Mouse (Mus musculus) midbrain, embryonic 14.5 days (tissue): Measurements from ENCODE around the gene Tmod1. TPM values are rescaled to one million over a fixed set of nuclear protein-coding genes. Genes with fewer than 3 reads are reported as not detected.

Experiments used
- ATAC-seq: fragments of 200-750 bp; cut with Nextera tagmentation; 2 replicates; pipeline ENCODE4 v1.8.0; 2017; ENCODE audit warnings: moderate number of reproducible peaks, moderate library complexity; ENCODE audit not compliant: low FRiP score, low TSS enrichment
- DNase-seq: peaks from one replicate; pipeline ENCODE4 v3.0.0-alpha.2; 2015
- H3K27ac ChIP-seq: fragments of 300-500 bp; sonication (generic); replicated peaks from 2 replicates; pipeline ENCODE4 v1.5.1; 2014; ENCODE audit warnings: mild to moderate bottlenecking, low read depth, low read length, moderate library complexity
- H3K27me3 ChIP-seq: fragments of 300-500 bp; sonication (generic); 2 replicates; pipeline ENCODE4 v1.6.1; 2014; ENCODE audit warnings: low read length, control low read depth, mixed read lengths; ENCODE audit not compliant: control insufficient read depth, insufficient read depth
- H3K36me3 ChIP-seq: fragments of 300-500 bp; sonication (generic); 2 replicates; pipeline ENCODE4 v1.6.1; 2014; ENCODE audit warnings: low read length, control low read depth; ENCODE audit not compliant: control insufficient read depth, insufficient read depth
- H3K4me1 ChIP-seq: fragments of 300-500 bp; sonication (generic); 2 replicates; pipeline ENCODE4 v1.6.1; 2014; ENCODE audit warnings: mild to moderate bottlenecking, antibody characterized with exemption, low read length, control low read depth; ENCODE audit not compliant: control insufficient read depth, insufficient read depth
- H3K4me2 ChIP-seq: fragments of 300-500 bp; sonication (generic); 2 replicates; pipeline ENCODE4 v1.6.1; 2014; ENCODE audit warnings: mild to moderate bottlenecking, low read length, moderate library complexity
- H3K4me3 ChIP-seq: fragments of 300-500 bp; sonication (generic); replicated peaks from 2 replicates; pipeline ENCODE4 v1.5.1; 2014; ENCODE audit warnings: low read depth, low read length
- H3K9ac ChIP-seq: fragments of 300-500 bp; sonication (generic); replicated peaks from 2 replicates; pipeline ENCODE4 v1.6.1; 2014; ENCODE audit warnings: mild to moderate bottlenecking, low read length, moderate library complexity
- H3K9me3 ChIP-seq: fragments of 300-500 bp; sonication (generic); 2 replicates; pipeline ENCODE4 v1.6.1; 2016; ENCODE audit warnings: low read length, control low read depth, mixed read lengths; ENCODE audit not compliant: control insufficient read depth
- WGBS: fragments of 180-500 bp; shearing (Covaris S2); extraction: QIAGEN DNeasy Blood & Tissue Kit; methylation state at CpG from one replicate; pipeline ENCODE4 v1.1.7; 2014; 5-methylcytosine and 5-hydroxymethylcytosine counted together
- polyA plus RNA-seq: library from polyadenylated mRNA; unstranded; fragments of >200 nt; fragmentation: Nextera tagmentation; extraction: Ambion mirVana; gene quantifications from 2 replicates; pipeline ENCODE4 v1.2.1, GENCODE M21; 2014

The Tmod1 gene
- polyA plus RNA-seq, 1 experiment from 2014 or later: 0.76 TPM

- H3K9ac ChIP-seq: no peak overlapping the region
- ATAC-seq (no peak), DNase-seq (no peak)
- H3K9me3 ChIP-seq: no peaks in the 10 kb centered on the region
- WGBS: 94% methylated on average over 10 of the region's 10 CpGs
- no peak overlapping the region for H3K4me2 ChIP-seq
- no peak overlapping the region for H3K27ac ChIP-seq
- H3K36me3 ChIP-seq: no peaks in the 10 kb centered on the region
- H3K4me3 ChIP-seq: no peak overlapping the region
- no peaks in the 10 kb centered on the region for H3K27me3 ChIP-seq
- no peaks in the 10 kb centered on the region for H3K4me1 ChIP-seq
Measured at GRCm38 (mm10) chr4:46102078-46102769, 63.5 kb downstream of the Tmod1 start.

GRCm38 (mm10) chr4:46110084-46110483 is 71.3 kb downstream of the Tmod1 start:
- no peaks in the 10 kb centered on the region for H3K9me3 ChIP-seq
- H3K4me2 ChIP-seq: no peak overlapping the region
- H3K4me1 ChIP-seq: no peaks in the 10 kb centered on the region
- DNase-seq: no peak
- H3K36me3 ChIP-seq: peaks cover 13% of the 10 kb centered on the region
- H3K27me3 ChIP-seq: no peaks in the 10 kb centered on the region
- no peak for ATAC-seq
- no peak overlapping the region for H3K27ac ChIP-seq
- H3K9ac ChIP-seq: no peak overlapping the region
- no peak overlapping the region for H3K4me3 ChIP-seq
- 93% methylated on average over 8 of the region's 8 CpGs for WGBS

GRCm38 (mm10) chr4:46111361-46111760 is 72.6 kb downstream of the Tmod1 start:
- no peaks in the 10 kb centered on the region for H3K27me3 ChIP-seq
- ATAC-seq: no peak

GRCm38 (mm10) chr4:46115308-46115707 is 76.6 kb downstream of the Tmod1 start:
- Histone ChIP-seq H3K36me3 (peaks cover 65% of the 10 kb centered on the region), H3K4me3 (no peak overlapping the region), H3K4me1 (no peaks in the 10 kb centered on the region), H3K27me3 (no peaks in the 10 kb centered on the region), H3K4me2 (no peak overlapping the region), H3K9me3 (no peaks in the 10 kb centered on the region), H3K27ac (no peak overlapping the region), H3K9ac (no peak overlapping the region)
- no peak for DNase-seq
- no peak for ATAC-seq
- 88% methylated on average over 1 of the region's 1 CpGs for WGBS

More at GRCm38 (mm10) chr4:46111361-46111760, 72.6 kb downstream of the Tmod1 start:
- no peaks in the 10 kb centered on the region for H3K4me1 ChIP-seq
- H3K9ac ChIP-seq: no peak overlapping the region
- H3K27ac ChIP-seq: no peak overlapping the region
- DNase-seq: no peak
- H3K4me2 ChIP-seq: no peak overlapping the region
- no peaks in the 10 kb centered on the region for H3K9me3 ChIP-seq
- no peak overlapping the region for H3K4me3 ChIP-seq
- peaks cover 26% of the 10 kb centered on the region for H3K36me3 ChIP-seq
- WGBS: 79% methylated on average over 3 of the region's 3 CpGs

GRCm38 (mm10) chr4:46116544-46117175 is 77.9 kb downstream of the Tmod1 start:
- ATAC-seq (no peak), DNase-seq (no peak)
- H3K4me2 ChIP-seq: no peak overlapping the region
- no peaks in the 10 kb centered on the region for H3K9me3 ChIP-seq
- H3K4me3 ChIP-seq: no peak overlapping the region
- no peak overlapping the region for H3K9ac ChIP-seq
- peaks cover 79% of the 10 kb centered on the region for H3K36me3 ChIP-seq
- 80% methylated on average over 10 of the region's 10 CpGs for WGBS
- no peaks in the 10 kb centered on the region for H3K27me3 ChIP-seq
- H3K4me1 ChIP-seq: no peaks in the 10 kb centered on the region
- H3K27ac ChIP-seq: no peak overlapping the region

- no peak for ATAC-seq
- no peaks in the 10 kb centered on the region for H3K4me1 ChIP-seq
- H3K27ac ChIP-seq: no peak overlapping the region
- peaks cover 88% of the 10 kb centered on the region for H3K36me3 ChIP-seq
- DNase-seq: no peak
- H3K4me3 ChIP-seq: no peak overlapping the region
- H3K4me2 ChIP-seq: no peak overlapping the region
- no peak overlapping the region for H3K9ac ChIP-seq
- no peaks in the 10 kb centered on the region for H3K27me3 ChIP-seq
- 98% methylated on average over 4 of the region's 4 CpGs for WGBS
- H3K9me3 ChIP-seq: no peaks in the 10 kb centered on the region
Measured at GRCm38 (mm10) chr4:46117536-46117935, 78.8 kb downstream of the Tmod1 start.

- DNase-seq (no peak), ATAC-seq (no peak)
- Histone ChIP-seq H3K36me3 (peaks cover 98% of the 10 kb centered on the region), H3K4me1 (no peaks in the 10 kb centered on the region), H3K4me2 (no peak overlapping the region), H3K27ac (no peak overlapping the region), H3K9me3 (no peaks in the 10 kb centered on the region), H3K9ac (no peak overlapping the region), H3K4me3 (no peak overlapping the region), H3K27me3 (no peaks in the 10 kb centered on the region)
- 92% methylated on average over 14 of the region's 14 CpGs for WGBS
Measured at GRCm38 (mm10) chr4:46119514-46120094, 80.9 kb downstream of the Tmod1 start.

GRCm38 (mm10) chr4:46120767-46121166 is 82.0 kb downstream of the Tmod1 start:
- H3K27me3 ChIP-seq: no peaks in the 10 kb centered on the region
- H3K9me3 ChIP-seq: no peaks in the 10 kb centered on the region
- no peak overlapping the region for H3K9ac ChIP-seq
- H3K4me3 ChIP-seq: no peak overlapping the region
- H3K4me2 ChIP-seq: no peak overlapping the region
- H3K27ac ChIP-seq: no peak overlapping the region
- WGBS: 89% methylated on average over 3 of the region's 3 CpGs
- no peak for ATAC-seq
- H3K36me3 ChIP-seq: peaks cover 100% of the 10 kb centered on the region
- DNase-seq: no peak
- no peaks in the 10 kb centered on the region for H3K4me1 ChIP-seq

- H3K4me3 ChIP-seq: no peak overlapping the region
- ATAC-seq (no peak), DNase-seq (no peak)
- no peaks in the 10 kb centered on the region for H3K9me3 ChIP-seq
- 96% methylated on average over 6 of the region's 6 CpGs for WGBS
- H3K27me3 ChIP-seq: no peaks in the 10 kb centered on the region
- no peaks in the 10 kb centered on the region for H3K4me1 ChIP-seq
- H3K27ac ChIP-seq: no peak overlapping the region
- no peak overlapping the region for H3K9ac ChIP-seq
- H3K36me3 ChIP-seq: peaks cover 89% of the 10 kb centered on the region
- H3K4me2 ChIP-seq: no peak overlapping the region
Measured at GRCm38 (mm10) chr4:46123358-46123757, 84.6 kb downstream of the Tmod1 start.
